Mouse (Mus musculus) T-helper 2 cell (primary cell): ENCODE results near the gene Ccin.

Experiments used
- in situ Hi-C: fragments of 300-600 bp; cut with MboI, MseI; formaldehyde crosslinking; loops from one replicate; pipeline ENCODE4 v1.15.1; 2025; ENCODE audit warnings: high pct_unique_total_duplicates

Ccin gene

DNA sequence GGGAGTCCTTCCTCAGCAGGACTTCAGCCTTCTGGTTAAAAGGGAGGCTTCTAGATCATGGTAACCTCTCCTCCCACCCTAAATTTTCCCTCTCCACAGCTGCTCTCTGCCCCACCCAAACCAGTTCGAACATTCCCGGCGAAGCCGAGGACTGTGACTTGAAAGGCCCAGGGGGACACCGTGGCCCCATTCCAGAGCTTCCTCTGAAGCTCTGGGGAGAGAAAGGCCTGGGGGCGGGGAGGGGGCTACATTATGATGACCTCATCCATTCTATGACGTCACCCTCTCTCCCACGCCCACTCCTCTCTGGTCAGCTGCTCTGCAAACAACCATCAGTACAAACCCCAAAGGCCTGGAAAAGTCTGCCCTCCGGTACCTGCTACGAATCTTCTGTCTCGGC, at the start of gene Ccin:
Gene Ccin (plus strand): TSS at position 303 of the 400 bp plus-strand sequence.
- in situ Hi-C loops = loop anchor here (5.0 kb wide), 1 partner anchor 56 kb away; no protein-coding TSS in a partner anchor

- in situ Hi-C loops = no loop called here
These were observed 47.1 kb upstream of the Ccin start for GRCm38 (mm10) chr4:43936186-43936585.

GRCm38 (mm10) chr4:43936749-43937674, 46.3 kb upstream of the Ccin start:
- in situ Hi-C loops = no loop called here

DNA sequence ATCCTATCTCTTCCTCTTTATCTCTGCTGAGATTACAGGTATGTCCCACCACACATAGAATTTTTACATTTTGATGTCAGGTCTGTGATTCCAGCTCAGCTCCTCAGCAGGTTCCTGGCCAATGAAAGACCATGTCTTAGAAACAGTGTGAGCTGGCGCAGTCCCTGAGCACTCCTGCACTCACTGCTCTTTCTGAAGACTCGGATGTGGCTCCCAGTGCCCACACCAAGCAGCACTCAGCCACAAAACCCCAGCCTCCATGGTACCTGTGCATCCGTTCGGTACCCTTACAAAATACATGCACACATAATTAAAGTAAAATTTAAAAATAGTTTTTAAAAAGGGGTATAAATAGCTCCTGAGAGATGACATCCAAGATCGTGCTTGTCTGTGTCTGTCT, 42.0 kb upstream of the Ccin start:
- in situ Hi-C loops = no loop called here

GRCm38 (mm10) chr4:43942421-43942820, 40.9 kb upstream of the Ccin start:
- in situ Hi-C loops = no loop called here

GRCm38 (mm10) chr4:43947571-43947970, 35.7 kb upstream of the Ccin start:
- in situ Hi-C loops = no loop called here

GRCm38 (mm10) chr4:43957292-43957845, 25.9 kb upstream of the Ccin start, which contains the start of gene Glipr2:
Gene Glipr2 (plus strand): TSS chr4:43957401.
- in situ Hi-C loops = loop anchor here (10.0 kb wide), 1 partner anchor 913 kb away; the partner anchor contains the start of gene Fam214b

GRCm38 (mm10) chr4:43957846-43958461, 25.3 kb upstream of the Ccin start:
- in situ Hi-C loops = loop anchor here (10.0 kb wide), 1 partner anchor 913 kb away; the partner anchor contains the start of gene Fam214b

- in situ Hi-C loops = loop anchor here (10.0 kb wide), 1 partner anchor 915 kb away; the partner anchor contains the start of gene Fam214b
These were observed 23.6 kb upstream of the Ccin start for GRCm38 (mm10) chr4:43959523-43960179.

- in situ Hi-C loops = no loop called here
These were observed 23.1 kb upstream of the Ccin start for GRCm38 (mm10) chr4:43960207-43960606.

DNA sequence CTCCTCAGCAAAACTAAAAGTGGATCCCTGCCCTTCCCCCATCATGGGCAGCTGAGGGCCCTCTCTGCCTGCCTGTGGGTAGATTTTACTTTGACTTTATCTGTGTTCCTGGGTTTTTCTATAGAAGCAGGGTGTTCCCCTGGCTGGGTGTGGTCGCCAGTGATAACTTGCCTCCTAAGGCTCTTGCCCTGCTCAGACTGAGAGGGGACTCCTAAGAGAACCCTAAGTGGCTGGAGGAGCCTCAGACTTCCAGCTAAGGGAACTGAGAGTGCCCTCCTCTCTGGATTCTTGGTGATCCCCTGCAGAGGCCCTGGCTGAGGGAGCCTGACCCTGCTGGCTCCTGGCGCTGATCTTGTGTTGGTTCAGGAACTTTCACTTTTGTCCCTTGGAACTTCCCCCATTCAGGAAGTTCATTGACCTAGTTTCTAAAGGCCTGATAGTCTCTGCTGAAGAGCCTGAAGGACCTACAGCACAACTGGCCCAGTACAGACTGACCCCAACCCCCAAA, 18.9 kb upstream of the Ccin start:
- in situ Hi-C loops = no loop called here

- in situ Hi-C loops = no loop called here
These were observed 18.2 kb upstream of the Ccin start for GRCm38 (mm10) chr4:43964951-43965684.

DNA sequence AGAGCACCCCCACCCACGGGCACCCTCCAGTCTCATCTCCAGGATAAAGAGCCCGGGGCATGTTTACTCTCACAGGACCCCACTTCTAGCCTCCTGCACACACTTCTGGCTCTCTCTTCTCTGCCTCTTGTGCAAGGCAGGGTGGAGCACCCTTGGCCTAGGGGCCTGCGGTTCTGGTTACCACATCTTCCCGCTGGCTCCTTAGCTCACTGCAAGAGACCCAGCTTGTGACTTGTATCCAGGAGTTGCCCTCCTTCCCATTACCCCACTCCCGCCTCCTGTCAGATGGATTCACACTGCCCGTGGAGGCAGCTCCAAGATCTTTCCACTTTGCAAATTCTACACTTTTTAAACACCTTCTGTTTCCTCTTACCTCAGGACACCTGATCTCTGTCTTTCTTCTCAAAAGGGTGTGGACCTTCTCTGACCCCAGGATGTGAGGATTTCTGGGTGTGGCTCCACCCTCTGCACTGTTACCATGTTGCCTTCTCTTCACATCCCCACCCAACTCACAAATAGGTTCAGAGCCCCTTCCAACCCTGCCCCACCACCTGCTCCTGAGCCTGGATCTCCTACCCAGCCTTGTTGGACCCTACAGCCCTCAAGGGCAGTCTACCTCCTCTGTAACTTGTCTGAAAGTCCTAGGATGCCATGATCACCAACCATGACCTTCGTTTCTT, 17.3 kb upstream of the Ccin start:
- in situ Hi-C loops = no loop called here

DNA sequence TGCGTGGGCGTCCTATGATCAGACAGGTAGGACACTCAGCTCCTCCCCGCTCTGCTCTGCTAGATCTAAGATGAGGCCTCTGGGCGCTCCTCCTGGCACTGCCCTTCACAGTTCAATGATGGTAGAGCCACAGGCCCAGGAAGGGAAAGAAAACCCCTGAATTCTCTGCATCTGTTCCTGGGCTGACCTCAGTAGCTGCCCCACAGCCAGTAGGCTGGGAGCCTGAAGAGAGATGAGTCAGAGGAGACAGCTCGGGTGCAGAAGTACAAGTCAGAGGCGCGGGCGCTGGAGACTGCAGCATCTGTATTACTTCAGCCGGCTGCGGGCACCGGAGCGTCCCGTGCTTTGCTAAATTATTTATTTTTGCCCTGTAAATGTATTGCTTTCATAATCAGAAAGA, 14.6 kb upstream of the Ccin start:
- in situ Hi-C loops = no loop called here

GRCm38 (mm10) chr4:43969373-43969772, 13.9 kb upstream of the Ccin start:
- in situ Hi-C loops = no loop called here

GRCm38 (mm10) chr4:43970393-43971330, 12.6 kb upstream of the Ccin start:
- in situ Hi-C loops = no loop called here

DNA sequence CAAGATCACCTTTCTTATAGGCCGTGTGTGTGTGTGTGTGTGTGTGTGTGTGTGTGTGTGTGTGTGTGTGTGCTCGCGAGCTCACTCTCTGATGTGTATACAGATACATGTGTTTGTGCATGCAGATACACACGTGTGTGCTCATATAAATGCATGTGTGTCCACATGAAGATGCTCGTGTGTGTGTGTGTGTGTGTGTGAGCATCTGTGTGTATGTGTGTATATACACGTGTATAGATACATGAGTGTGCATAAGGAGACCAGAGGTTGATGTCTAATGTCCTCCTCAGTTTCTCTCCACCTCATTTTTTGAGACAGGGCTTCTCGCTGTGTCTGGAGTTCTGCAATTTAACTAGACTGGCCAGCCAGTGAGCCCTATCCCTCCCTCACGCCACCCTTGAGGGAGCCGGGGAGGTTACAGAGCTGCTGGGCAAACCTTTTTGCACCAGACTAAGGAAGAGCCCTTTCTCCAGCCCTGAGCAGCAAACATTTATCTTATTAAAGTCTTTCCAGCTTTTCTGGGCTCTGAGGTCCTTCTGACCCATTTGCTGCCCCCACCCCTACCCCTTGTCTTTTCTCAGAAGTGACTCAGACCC, 11.6 kb upstream of the Ccin start:
- in situ Hi-C loops = no loop called here

DNA sequence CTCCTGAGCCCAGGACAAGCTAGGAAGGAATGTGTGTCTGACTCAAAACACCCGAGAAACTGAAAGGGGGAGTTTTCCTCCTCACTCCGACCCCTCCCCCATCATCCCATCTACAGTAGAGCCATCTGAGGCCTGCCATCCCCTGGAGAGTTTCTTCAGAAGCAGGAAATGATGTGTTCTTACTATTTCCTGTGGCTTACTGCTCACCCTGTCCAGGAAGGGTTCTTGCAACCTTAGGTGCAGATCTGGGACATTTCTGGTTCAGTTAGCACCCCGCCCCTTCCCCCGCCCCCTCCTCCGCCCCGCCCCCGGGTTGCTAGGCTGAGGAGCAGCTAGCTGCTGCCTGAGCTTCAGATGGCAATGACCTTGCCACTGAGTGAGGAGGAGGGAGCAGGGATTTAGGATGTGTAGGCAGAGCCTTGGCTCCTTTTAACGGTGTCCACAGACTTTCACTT, 11.1 kb upstream of the Ccin start:
- in situ Hi-C loops = no loop called here
